Mouse (Mus musculus) CH12.LX (cell line): ENCODE measurements around the gene Prox1.

Source experiments
- CTCF ChIP-seq, 2 experiments: IDR thresholded peaks in 1 of 2; conservative IDR thresholded peaks in 1 of 2; 2 replicates each; pipeline ENCODE4 v1.5.1; 2011 to 2012; ENCODE audit warnings: low read depth in 2 of 2, low read length in 2 of 2, improper control_type of control experiment in 1 of 2, inconsistent platforms in 1 of 2, mild to moderate bottlenecking in 1 of 2, moderate library complexity in 1 of 2
- MXI1 ChIP-seq: IDR thresholded peaks from 2 replicates; pipeline ENCODE4 v1.6.1; 2011; ENCODE audit warnings: mild to moderate bottlenecking, low read depth, low read length, improper control_type of control experiment
- MYC ChIP-seq: IDR thresholded peaks from 2 replicates; pipeline ENCODE4 v1.6.1; 2011; ENCODE audit warnings: low read depth, mild to moderate bottlenecking, improper control_type of control experiment, low read length
- POLR2AphosphoS2 ChIP-seq: IDR thresholded peaks from 2 replicates; pipeline ENCODE4 v1.6.1; 2011; ENCODE audit warnings: low read depth, low read length, improper control_type of control experiment
- RAD21 ChIP-seq: IDR thresholded peaks from 2 replicates; pipeline ENCODE4 v1.6.1; 2011; ENCODE audit warnings: low read depth, mild to moderate bottlenecking, low read length, improper control_type of control experiment, moderate library complexity
- RCOR1 ChIP-seq: conservative IDR thresholded peaks from 2 replicates; pipeline ENCODE4 v1.6.1; 2012; ENCODE audit warnings: low read depth, mild to moderate bottlenecking, inconsistent platforms, low read length, improper control_type of control experiment
- ZKSCAN1 ChIP-seq: IDR thresholded peaks from 2 replicates; pipeline ENCODE4 v1.6.1; 2012; ENCODE audit warnings: low read depth, inconsistent platforms, low read length, improper control_type of control experiment, borderline replicate concordance
- ZMIZ1 ChIP-seq: IDR thresholded peaks from 2 replicates; pipeline ENCODE4 v1.6.1; 2012; ENCODE audit warnings: low read depth, mild to moderate bottlenecking, inconsistent platforms, low read length, improper control_type of control experiment

- no peak for TF ChIP-seq CTCF (conservative IDR thresholded peaks at IDR 0.05 in 1 of 2, IDR thresholded peaks at IDR 0.05 in 1 of 2; ENCODE audit: low read depth in 2 of 2, low read length in 2 of 2)
- TF ChIP-seq POLR2AphosphoS2: no peak
- no peak for TF ChIP-seq RAD21
- no peak for TF ChIP-seq MXI1
- no peak for TF ChIP-seq MYC
- TF ChIP-seq RCOR1: no peak
- TF ChIP-seq ZKSCAN1: no peak
- no peak for TF ChIP-seq ZMIZ1
Measured at GRCm38 (mm10) chr1:190140519-190140918, 30.0 kb downstream of the Prox1 start.
